Mouse (Mus musculus) forebrain, embryonic 15.5 days (tissue): ENCODE measurements around the gene Zfp598. TPM values are rescaled to one million over a fixed set of nuclear protein-coding genes. Genes with fewer than 3 reads are reported as not detected.
"Not testable (repeated sequence)": the region's sequence is repeated elsewhere in the genome, so short reads cannot be mapped to it uniquely, and the experiment has no call there.

Source experiments
- ATAC-seq: fragments of 200-750 bp; cut with Nextera tagmentation; replicated peaks from 2 replicates; pipeline ENCODE4 v1.8.0; 2017; ENCODE audit warnings: mild to moderate bottlenecking, moderate TSS enrichment, moderate library complexity
- H3K27ac ChIP-seq: fragments of 300-500 bp; sonication (generic); replicated peaks from 2 replicates; pipeline ENCODE4 v1.5.1; 2015; ENCODE audit warnings: mild to moderate bottlenecking, inconsistent platforms
- H3K27me3 ChIP-seq: fragments of 300-500 bp; sonication (generic); 2 replicates; pipeline ENCODE4 v1.6.1; 2015; ENCODE audit warnings: inconsistent platforms
- H3K36me3 ChIP-seq: fragments of 300-500 bp; sonication (generic); 2 replicates; pipeline ENCODE4 v1.6.1; 2015; ENCODE audit warnings: mild to moderate bottlenecking, inconsistent platforms
- H3K4me1 ChIP-seq: fragments of 300-500 bp; sonication (generic); 2 replicates; pipeline ENCODE4 v1.6.1; 2015; ENCODE audit warnings: inconsistent platforms
- H3K4me2 ChIP-seq: fragments of 300-500 bp; sonication (generic); replicated peaks from 2 replicates; pipeline ENCODE4 v1.6.1; 2015; ENCODE audit warnings: mild to moderate bottlenecking, inconsistent platforms
- H3K4me3 ChIP-seq: fragments of 300-500 bp; sonication (generic); 2 replicates; pipeline ENCODE4 v1.5.1; 2015; ENCODE audit warnings: mild to moderate bottlenecking, inconsistent platforms
- H3K9ac ChIP-seq: fragments of 300-500 bp; sonication (generic); replicated peaks from 2 replicates; pipeline ENCODE4 v1.6.1; 2015; ENCODE audit warnings: mild to moderate bottlenecking, inconsistent platforms
- H3K9me3 ChIP-seq: fragments of 300-500 bp; sonication (generic); 2 replicates; pipeline ENCODE4 v1.6.1; 2016; ENCODE audit warnings: inconsistent platforms
- WGBS: fragments of 180-500 bp; shearing (Covaris S2); methylation state at CpG from one replicate; pipeline ENCODE4 v1.1.7; 2015; ENCODE audit warnings: mixed read lengths; 5-methylcytosine and 5-hydroxymethylcytosine counted together
- polyA plus RNA-seq: library from polyadenylated mRNA; unstranded; fragments of >200 nt; fragmentation: Nextera tagmentation; extraction: Ambion mirVana; gene quantifications from 2 replicates; pipeline ENCODE4 v1.2.1, GENCODE M21; 2015

Gene Zfp598
- polyA plus RNA-seq, 1 experiment from 2014 or later = 19.1 TPM

DNA sequence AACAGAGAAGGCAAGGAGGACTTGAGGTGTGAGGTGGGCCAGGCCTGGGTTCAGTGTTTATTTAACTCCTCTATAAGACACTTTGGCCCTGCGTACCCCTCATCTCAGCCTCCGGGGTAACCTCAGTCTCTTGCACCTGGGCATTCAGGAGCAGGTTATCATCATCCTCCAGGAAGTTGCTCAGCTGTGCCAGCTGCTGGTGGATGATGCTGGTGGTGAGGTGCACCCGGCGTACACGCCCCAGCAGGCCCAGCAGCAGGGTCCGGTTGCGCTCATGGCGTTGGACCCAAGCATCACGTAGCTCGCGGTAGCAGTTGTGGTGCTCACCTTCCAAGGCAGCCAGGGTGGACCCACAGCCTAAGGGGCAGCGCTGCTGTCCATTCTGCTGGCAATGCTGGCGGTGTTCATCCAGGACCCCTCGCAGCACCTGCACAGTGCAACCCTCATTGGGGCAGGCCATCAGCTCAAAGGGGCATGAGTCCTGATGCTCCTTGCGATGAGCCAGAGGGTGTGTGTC lies 46.7 kb downstream of the Zfp598 start:
- Histone ChIP-seq H3K27me3 (no peaks in the 10 kb centered on the region), H3K4me3 (no peak overlapping the region), H3K9ac (no peak overlapping the region), H3K36me3 (0 out of 2 replicates have a peak, but pooled peaks cover 3% of the 10 kb centered on the region), H3K4me2 (no peak overlapping the region), H3K9me3 (no peaks in the 10 kb centered on the region), H3K4me1 (peaks cover 15% of the 10 kb centered on the region), H3K27ac (no peak overlapping the region)
- ATAC-seq = no peak
- 95% methylated on average over 15 of the region's 15 CpGs for WGBS

DNA sequence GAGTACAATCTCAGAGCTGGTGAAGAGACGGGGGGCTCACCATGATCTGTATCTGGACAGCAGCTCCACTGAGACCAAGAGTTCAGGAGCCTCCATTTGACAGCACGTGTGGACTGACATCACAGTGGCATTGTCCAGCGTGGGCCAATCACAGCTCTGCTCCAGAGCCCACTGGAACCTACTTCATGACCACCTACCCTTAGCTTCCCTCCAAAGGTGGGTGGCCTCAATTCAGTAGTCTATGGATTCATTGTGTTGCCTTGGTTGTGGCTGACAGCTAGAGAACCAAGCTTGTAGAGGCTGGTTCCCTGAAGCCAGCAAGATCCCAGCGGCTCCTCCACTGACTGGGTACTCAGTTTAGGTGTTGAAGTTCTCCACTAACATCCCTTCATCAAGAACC lies 48.5 kb downstream of the Zfp598 start, which contains the start of the genes Rnf151 and Rps2:
Rnf151 (minus strand) TSS at position 121 of the 400 bp plus-strand sequence.
Rps2 (plus strand) TSS at position 174 of the 400 bp plus-strand sequence.
- 81% methylated on average over 4 of the region's 4 CpGs for WGBS
- peak within 1 kb of the TSS; percentile 67 for H3K4me2 ChIP-seq
- H3K36me3 ChIP-seq = peaks cover 18% of the 10 kb centered on the region
- H3K27ac ChIP-seq = no peak within 1 kb of the TSS
- peak within 1 kb of the TSS; percentile 88 for H3K4me3 ChIP-seq
- no peak within 1 kb of the TSS for H3K9ac ChIP-seq
- no peaks in the 10 kb centered on the region for H3K27me3 ChIP-seq
- H3K9me3 ChIP-seq = no peaks in the 10 kb centered on the region
- ATAC-seq = no peak
- H3K4me1 ChIP-seq = peaks cover 31% of the 10 kb centered on the region

DNA sequence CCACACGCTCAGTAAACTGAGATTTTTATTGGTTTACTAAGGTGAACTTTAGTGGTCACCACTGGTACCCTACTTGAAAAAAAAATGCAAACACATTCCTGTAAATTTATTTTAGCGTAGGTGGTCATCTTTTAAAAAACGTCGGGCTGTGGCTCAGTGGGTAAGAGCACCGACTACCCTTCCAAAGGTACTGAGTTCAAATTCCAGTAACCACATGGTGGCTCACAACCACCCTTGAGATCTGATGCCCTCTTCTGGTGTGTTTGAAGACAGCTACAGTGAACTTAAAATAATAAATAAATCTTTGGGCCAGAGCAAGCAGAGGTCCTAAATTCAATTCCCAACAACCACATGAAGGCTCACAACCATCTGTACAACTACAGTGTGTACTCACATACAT lies 49.5 kb downstream of the Zfp598 start:
- H3K9ac ChIP-seq = peak overlapping the region; percentile 95
- H3K27me3 ChIP-seq, ATAC-seq, H3K27ac ChIP-seq, H3K9me3 ChIP-seq: not testable (repeated sequence)
- peak overlapping the region; percentile 88 for H3K4me3 ChIP-seq
- 73% methylated on average over 5 of the region's 5 CpGs for WGBS
- peaks cover 18% of the 10 kb centered on the region for H3K36me3 ChIP-seq
- H3K4me2 ChIP-seq = peak overlapping the region; percentile 67
- peaks cover 40% of the 10 kb centered on the region for H3K4me1 ChIP-seq

DNA sequence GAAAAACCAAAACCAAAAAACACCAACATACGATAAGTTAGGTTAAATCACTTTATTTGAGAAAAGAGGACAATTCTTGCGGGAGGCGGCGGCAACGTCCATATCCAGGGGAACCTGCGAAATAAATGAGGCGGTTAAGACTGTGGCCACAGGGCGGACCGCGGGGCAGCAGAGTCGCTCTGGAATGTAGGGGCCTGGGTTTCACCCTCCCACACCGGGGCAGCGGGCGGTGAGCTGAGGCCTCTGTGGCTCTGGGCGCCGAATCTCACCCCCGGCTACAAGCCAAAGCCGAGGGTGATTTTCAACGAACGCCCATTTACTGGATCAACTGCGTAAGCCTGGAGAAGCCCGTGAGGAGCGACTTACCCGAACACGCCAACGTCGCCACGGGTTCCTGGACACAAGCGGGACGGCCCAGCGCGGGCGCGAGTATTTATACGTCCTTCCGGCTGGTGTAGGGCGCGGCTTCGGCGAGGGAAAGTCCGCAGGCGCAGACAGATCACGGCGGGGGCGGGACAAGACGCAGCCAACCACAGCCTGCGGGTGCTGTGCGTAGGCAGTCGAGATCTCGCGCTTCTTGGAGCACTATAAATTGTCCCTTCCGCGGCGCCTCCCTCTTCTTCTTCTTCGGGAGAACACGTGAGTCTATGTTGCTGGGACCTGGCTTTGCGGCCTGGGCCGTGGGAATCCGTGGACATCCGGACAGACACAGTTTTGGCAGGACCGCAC lies 50.2 kb downstream of the Zfp598 start:
- H3K27ac ChIP-seq = peak overlapping the region; percentile 86
- peak overlapping the region; percentile 88 for H3K4me3 ChIP-seq
- H3K36me3 ChIP-seq = peaks cover 18% of the 10 kb centered on the region
- under 1% methylated on average over 61 of the region's 61 CpGs for WGBS
- no peaks in the 10 kb centered on the region for H3K9me3 ChIP-seq
- peak overlapping the region; percentile 70 for H3K4me2 ChIP-seq
- peaks cover 40% of the 10 kb centered on the region for H3K4me1 ChIP-seq
- no peaks in the 10 kb centered on the region for H3K27me3 ChIP-seq
- ATAC-seq = peak; percentile 99
- H3K9ac ChIP-seq = peak overlapping the region; percentile 95

- not testable (repeated sequence) for H3K27me3 ChIP-seq, ATAC-seq, H3K9me3 ChIP-seq
- under 1% methylated on average over 11 of the region's 11 CpGs for WGBS
- Histone ChIP-seq H3K4me1 (peaks cover 40% of the 10 kb centered on the region), H3K4me3 (peak overlapping the region; percentile 88), H3K36me3 (peaks cover 18% of the 10 kb centered on the region), H3K9ac (peak overlapping the region; percentile 77), H3K27ac (peak overlapping the region; percentile 86; the same call in 1 of the 2 replicates), H3K4me2 (peak overlapping the region; percentile 70)
Observed at GRCm38 (mm10) chr17:24720616-24721015, 51.1 kb downstream of the Zfp598 start.

- peaks cover 40% of the 10 kb centered on the region for H3K4me1 ChIP-seq
- not testable (repeated sequence) for H3K27ac ChIP-seq, H3K9me3 ChIP-seq, H3K27me3 ChIP-seq, ATAC-seq
- peak overlapping the region; percentile 43 for H3K9ac ChIP-seq
- peaks cover 18% of the 10 kb centered on the region for H3K36me3 ChIP-seq
- 59% methylated on average over 7 of the region's 7 CpGs for WGBS
- H3K4me3 ChIP-seq = peak overlapping the region; percentile 88
- peak overlapping the region; percentile 70 for H3K4me2 ChIP-seq
Observed at GRCm38 (mm10) chr17:24721383-24721955, 52.0 kb downstream of the Zfp598 start.

GRCm38 (mm10) chr17:24722220-24722924 lies 52.9 kb downstream of the Zfp598 start:
- no peaks in the 10 kb centered on the region for H3K27me3 ChIP-seq
- no peak for ATAC-seq
- WGBS = 35% methylated on average over 13 of the region's 13 CpGs
- peak overlapping the region; percentile 3; the same call in 1 of the 2 replicates for H3K4me3 ChIP-seq
- H3K36me3 ChIP-seq = peaks cover 14% of the 10 kb centered on the region
- no peaks in the 10 kb centered on the region for H3K9me3 ChIP-seq
- H3K4me2 ChIP-seq = no peak overlapping the region
- peaks cover 40% of the 10 kb centered on the region for H3K4me1 ChIP-seq
- no peak overlapping the region for H3K27ac ChIP-seq
- H3K9ac ChIP-seq = 0 out of 2 replicates have a peak overlapping the region, but pooled peaks have one; percentile 8

DNA sequence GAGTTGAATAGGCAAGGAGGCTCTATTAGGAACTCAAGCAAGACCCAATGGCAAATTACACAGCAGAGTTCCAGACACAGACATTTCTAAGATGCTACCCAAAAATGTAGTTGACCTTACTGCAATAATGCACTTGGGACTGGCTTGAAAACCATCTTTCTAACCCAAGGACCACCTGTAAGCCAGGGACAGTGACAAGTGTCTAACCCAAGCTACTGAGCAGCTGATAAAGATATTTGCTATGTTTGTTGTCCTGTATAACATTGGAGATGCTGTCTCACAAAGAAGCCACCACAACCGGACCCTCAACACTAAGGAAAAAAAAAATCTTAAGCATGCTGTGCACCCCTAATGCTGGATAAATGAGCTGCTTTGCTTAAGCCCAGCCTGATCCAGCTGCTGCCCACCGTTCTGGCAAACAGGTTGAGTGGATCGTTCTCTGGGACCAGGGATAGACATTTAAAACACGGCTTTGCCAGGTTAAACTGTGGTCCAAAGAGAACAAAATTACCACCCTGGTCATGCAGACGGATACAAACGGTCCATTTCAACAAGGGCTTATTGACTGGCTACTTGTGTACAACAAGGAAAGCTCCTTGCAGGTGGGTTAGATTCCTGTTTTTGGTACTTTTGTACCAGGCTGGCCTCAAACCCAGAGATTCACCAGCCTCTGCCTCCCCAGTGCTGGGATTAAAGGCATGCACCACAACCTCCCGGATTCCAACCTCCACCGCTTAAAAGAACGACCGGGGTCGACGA lies 53.8 kb downstream of the Zfp598 start:
- Histone ChIP-seq H3K4me3 (peak overlapping the region; percentile 84), H3K36me3 (peaks cover 14% of the 10 kb centered on the region), H3K4me1 (peaks cover 40% of the 10 kb centered on the region), H3K4me2 (peak overlapping the region; percentile 85), H3K27ac (peak overlapping the region; percentile 80; the same call in 1 of the 2 replicates), H3K9ac (peak overlapping the region; percentile 95), H3K9me3 (no peaks in the 10 kb centered on the region), H3K27me3 (peaks cover 5% of the 10 kb centered on the region; the same call in 1 of the 2 replicates)
- no peak for ATAC-seq
- whole genome bisulfite sequencing = 2% methylated on average over 12 of the region's 12 CpGs

DNA sequence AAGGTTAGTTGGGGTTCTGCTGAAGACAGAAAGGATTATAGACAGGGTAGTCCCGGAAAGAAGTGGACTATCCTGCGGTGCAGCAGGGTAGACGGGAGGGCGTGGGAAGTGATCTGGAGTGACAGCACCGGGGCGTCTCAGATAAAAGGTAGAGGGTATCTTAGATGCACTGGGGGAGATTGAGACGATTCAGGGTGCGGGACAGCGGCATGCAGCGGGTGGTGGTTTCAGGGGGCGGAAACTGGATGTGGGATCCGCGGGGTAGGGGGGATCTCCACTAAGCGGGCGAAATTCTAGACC lies 54.3 kb downstream of the Zfp598 start:
- Histone ChIP-seq H3K9me3 (no peaks in the 10 kb centered on the region), H3K27me3 (peaks cover 6% of the 10 kb centered on the region; the same call in 1 of the 2 replicates), H3K36me3 (peaks cover 14% of the 10 kb centered on the region), H3K9ac (peak overlapping the region; percentile 95), H3K4me2 (peak overlapping the region; percentile 85), H3K27ac (peak overlapping the region; percentile 80), H3K4me1 (peaks cover 35% of the 10 kb centered on the region), H3K4me3 (peak overlapping the region; percentile 84)
- ATAC-seq = 0 out of 2 replicates have a peak, but pooled peaks have one; percentile 2
- under 1% methylated on average over 15 of the region's 15 CpGs for WGBS

DNA sequence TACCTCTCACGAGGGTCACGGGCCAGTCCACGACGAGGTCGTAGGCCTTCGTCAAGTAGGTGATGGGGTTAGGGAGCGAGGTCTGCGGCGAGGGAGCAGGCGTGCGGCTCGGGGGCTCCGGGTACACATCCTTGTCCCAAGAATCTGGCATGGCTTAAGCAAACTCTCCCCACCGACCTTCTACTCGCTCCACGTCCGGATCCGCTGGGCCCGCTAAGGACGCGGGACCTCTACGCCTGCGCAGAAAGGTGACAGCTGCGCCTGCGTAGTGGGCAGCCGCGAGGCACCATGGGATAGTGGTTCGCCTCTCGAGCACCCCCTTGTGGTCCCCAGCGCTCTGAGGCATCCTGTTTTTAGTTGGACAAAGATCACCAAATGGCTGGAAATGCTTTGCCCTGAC lies 54.7 kb downstream of the Zfp598 start, which contains the start of gene Ndufb10:
Ndufb10 (minus strand) TSS at position 295 of the 400 bp plus-strand sequence.
- Histone ChIP-seq H3K4me3 (peak within 1 kb of the TSS; percentile 84), H3K36me3 (peaks cover 14% of the 10 kb centered on the region), H3K4me1 (peaks cover 31% of the 10 kb centered on the region), H3K27ac (peak within 1 kb of the TSS; percentile 80), H3K4me2 (peak within 1 kb of the TSS; percentile 85), H3K27me3 (peaks cover 6% of the 10 kb centered on the region; the same call in 1 of the 2 replicates), H3K9ac (peak within 1 kb of the TSS; percentile 95), H3K9me3 (no peaks in the 10 kb centered on the region)
- under 1% methylated on average over 30 of the region's 30 CpGs for WGBS
- ATAC-seq = peak; percentile 77
